Mouse (Mus musculus): Measurements from ENCODE around the gene Plvap.

GRCm38 (mm10) chr8:71451337-71451736 is 60.2 kb downstream of the Plvap start:
- no peak for TF ChIP-seq CTCF (IDR thresholded peaks at IDR 0.05; ENCODE audit: low read depth)
- TF ChIP-seq EP300 (IDR thresholded peaks at IDR 0.05; ENCODE audit: low read depth): no peak
